Mouse (Mus musculus) midbrain, embryonic 16.5 days (tissue): ENCODE results near the gene Ppp1r12b. TPM values are rescaled to one million over a fixed set of nuclear protein-coding genes. Genes with fewer than 3 reads are reported as not detected.

Experiments used
- ATAC-seq: fragments of 200-750 bp; cut with Nextera tagmentation; 2 replicates; pipeline ENCODE4 v1.8.0; 2017; ENCODE audit warnings: moderate TSS enrichment
- H3K27ac ChIP-seq: fragments of 300-500 bp; sonication (generic); 2 replicates; pipeline ENCODE4 v1.5.1; 2014; ENCODE audit warnings: mild to moderate bottlenecking, low read length, mixed read lengths
- H3K27me3 ChIP-seq: fragments of 300-500 bp; sonication (generic); 2 replicates; pipeline ENCODE4 v1.6.1; 2014; ENCODE audit warnings: low read depth, low read length, mixed read lengths; ENCODE audit not compliant: control insufficient read depth, insufficient read depth
- H3K36me3 ChIP-seq: fragments of 300-500 bp; sonication (generic); 2 replicates; pipeline ENCODE4 v1.6.1; 2014; ENCODE audit warnings: mild to moderate bottlenecking, low read length, moderate library complexity, mixed read lengths; ENCODE audit not compliant: control insufficient read depth, insufficient read depth
- H3K4me1 ChIP-seq: fragments of 300-500 bp; sonication (generic); 2 replicates; pipeline ENCODE4 v1.6.1; 2014; ENCODE audit warnings: mild to moderate bottlenecking, low read length, mixed read lengths; ENCODE audit not compliant: control insufficient read depth, insufficient read depth
- H3K4me2 ChIP-seq: fragments of 300-500 bp; sonication (generic); 2 replicates; pipeline ENCODE4 v1.6.1; 2014; ENCODE audit warnings: mild to moderate bottlenecking, low read length, mixed read lengths
- H3K4me3 ChIP-seq: fragments of 300-500 bp; sonication (generic); 2 replicates; pipeline ENCODE4 v1.5.1; 2014; ENCODE audit warnings: low read depth, mild to moderate bottlenecking, low read length, moderate library complexity, mixed read lengths
- H3K9ac ChIP-seq: fragments of 300-500 bp; sonication (generic); 2 replicates; pipeline ENCODE4 v1.6.1; 2014; ENCODE audit warnings: low read depth, low read length, mixed read lengths
- H3K9me3 ChIP-seq: fragments of 300-500 bp; sonication (generic); replicated peaks from 2 replicates; pipeline ENCODE4 v1.6.1; 2014; ENCODE audit warnings: mild to moderate bottlenecking, low read length, mixed read lengths; ENCODE audit not compliant: control insufficient read depth, poor library complexity, severe bottlenecking
- WGBS: fragments of 180-500 bp; shearing (Covaris S2); extraction: QIAGEN DNeasy Blood & Tissue Kit; methylation state at CpG from one replicate; pipeline ENCODE4 v1.1.7; 2014; 5-methylcytosine and 5-hydroxymethylcytosine counted together
- polyA plus RNA-seq: library from polyadenylated mRNA; unstranded; fragments of >200 nt; fragmentation: Nextera tagmentation; extraction: Ambion mirVana; gene quantifications from 2 replicates; pipeline ENCODE4 v1.2.1, GENCODE M21; 2015

The Ppp1r12b gene
- polyA plus RNA-seq, 1 experiment from 2014 or later: 13.6 TPM

GRCm38 (mm10) chr1:134726480-134726879, 229.3 kb downstream of the Ppp1r12b start:
- WGBS: 91% methylated on average over 7 of the region's 7 CpGs
- no peak for ATAC-seq
- Histone ChIP-seq H3K4me3 (no peak overlapping the region), H3K4me1 (no peaks in the 10 kb centered on the region), H3K4me2 (no peak overlapping the region), H3K9me3 (no peaks in the 10 kb centered on the region), H3K9ac (no peak overlapping the region), H3K27ac (no peak overlapping the region), H3K36me3 (no peaks in the 10 kb centered on the region), H3K27me3 (no peaks in the 10 kb centered on the region)

DNA sequence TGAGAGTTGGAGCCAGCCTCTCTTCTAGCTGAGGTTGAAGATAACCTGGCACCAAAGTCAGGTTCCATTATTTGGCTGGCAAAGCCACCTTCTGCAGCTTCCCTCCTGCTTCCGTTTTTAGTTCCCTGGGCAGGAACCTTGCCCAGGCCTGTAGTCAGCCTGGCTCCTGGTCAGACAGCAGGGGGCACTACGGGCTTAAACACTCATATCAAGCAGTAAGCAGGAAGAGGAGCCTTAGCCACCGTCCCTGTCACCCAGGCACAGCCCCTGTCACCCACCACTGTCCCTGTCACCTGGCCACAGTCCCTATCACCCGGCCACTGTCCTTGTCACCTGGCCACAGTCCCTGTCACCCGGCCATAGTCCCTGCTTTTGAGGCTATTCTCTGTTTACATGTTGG, 230.5 kb downstream of the Ppp1r12b start:
- H3K4me2 ChIP-seq: no peak overlapping the region
- no peak overlapping the region for H3K27ac ChIP-seq
- WGBS: 51% methylated on average over 5 of the region's 5 CpGs
- ATAC-seq: no peak
- no peak overlapping the region for H3K4me3 ChIP-seq
- no peaks in the 10 kb centered on the region for H3K9me3 ChIP-seq
- no peaks in the 10 kb centered on the region for H3K27me3 ChIP-seq
- no peak overlapping the region for H3K9ac ChIP-seq
- H3K36me3 ChIP-seq: no peaks in the 10 kb centered on the region
- no peaks in the 10 kb centered on the region for H3K4me1 ChIP-seq

GRCm38 (mm10) chr1:134722891-134723290, 232.9 kb downstream of the Ppp1r12b start:
- no peak overlapping the region for H3K9ac ChIP-seq
- no peak for ATAC-seq
- H3K4me1 ChIP-seq: 0 out of 2 replicates have a peak, but pooled peaks cover 4% of the 10 kb centered on the region
- no peaks in the 10 kb centered on the region for H3K9me3 ChIP-seq
- WGBS: 92% methylated on average over 7 of the region's 7 CpGs
- no peaks in the 10 kb centered on the region for H3K36me3 ChIP-seq
- no peak overlapping the region for H3K27ac ChIP-seq
- H3K27me3 ChIP-seq: no peaks in the 10 kb centered on the region
- H3K4me2 ChIP-seq: no peak overlapping the region
- H3K4me3 ChIP-seq: no peak overlapping the region

- H3K4me3 ChIP-seq: no peak overlapping the region
- ATAC-seq: no peak
- H3K4me2 ChIP-seq: no peak overlapping the region
- H3K27ac ChIP-seq: no peak overlapping the region
- 86% methylated on average over 5 of the region's 5 CpGs for WGBS
- no peaks in the 10 kb centered on the region for H3K36me3 ChIP-seq
- 0 out of 2 replicates have a peak, but pooled peaks cover 4% of the 10 kb centered on the region for H3K4me1 ChIP-seq
- H3K9ac ChIP-seq: no peak overlapping the region
- H3K9me3 ChIP-seq: no peaks in the 10 kb centered on the region
- no peaks in the 10 kb centered on the region for H3K27me3 ChIP-seq
Measured at GRCm38 (mm10) chr1:134721486-134721885, 234.3 kb downstream of the Ppp1r12b start.

DNA sequence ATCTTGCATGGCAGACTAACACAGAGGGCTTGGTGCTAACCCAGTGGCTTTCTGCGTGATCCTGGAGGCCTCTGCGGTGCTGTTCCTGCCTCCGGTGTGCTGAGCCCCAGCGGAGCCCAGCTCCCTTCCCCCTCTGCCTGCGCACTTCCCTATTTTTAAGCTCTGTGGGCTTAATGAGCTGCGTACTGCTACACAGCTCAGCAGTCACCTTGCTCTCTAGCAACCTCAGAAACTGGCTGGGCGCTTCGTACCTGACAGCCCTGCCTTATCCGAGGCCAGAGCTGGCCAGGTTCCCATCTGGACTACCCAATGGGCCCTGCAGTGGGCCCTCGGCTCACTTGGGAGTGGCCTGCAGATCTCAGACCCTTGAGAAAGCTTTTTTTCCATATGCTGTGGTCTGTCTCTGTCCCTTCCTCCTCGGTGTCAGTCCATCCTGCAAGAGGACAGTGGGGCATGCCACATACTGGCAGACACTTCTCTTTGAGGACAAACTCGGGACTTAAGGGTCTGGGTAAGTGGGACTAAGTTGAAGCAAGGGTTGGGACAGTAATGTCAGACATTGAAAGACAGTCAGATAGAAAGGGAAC, 235.9 kb downstream of the Ppp1r12b start:
- H3K4me3 ChIP-seq: no peak overlapping the region
- H3K27me3 ChIP-seq: no peaks in the 10 kb centered on the region
- no peaks in the 10 kb centered on the region for H3K36me3 ChIP-seq
- 0 out of 2 replicates have a peak, but pooled peaks cover 4% of the 10 kb centered on the region for H3K4me1 ChIP-seq
- H3K9me3 ChIP-seq: no peaks in the 10 kb centered on the region
- no peak overlapping the region for H3K27ac ChIP-seq
- H3K4me2 ChIP-seq: no peak overlapping the region
- ATAC-seq: peak; percentile 46
- 0 out of 2 replicates have a peak overlapping the region, but pooled peaks have one; percentile 1 for H3K9ac ChIP-seq
- 38% methylated on average over 12 of the region's 12 CpGs for WGBS

DNA sequence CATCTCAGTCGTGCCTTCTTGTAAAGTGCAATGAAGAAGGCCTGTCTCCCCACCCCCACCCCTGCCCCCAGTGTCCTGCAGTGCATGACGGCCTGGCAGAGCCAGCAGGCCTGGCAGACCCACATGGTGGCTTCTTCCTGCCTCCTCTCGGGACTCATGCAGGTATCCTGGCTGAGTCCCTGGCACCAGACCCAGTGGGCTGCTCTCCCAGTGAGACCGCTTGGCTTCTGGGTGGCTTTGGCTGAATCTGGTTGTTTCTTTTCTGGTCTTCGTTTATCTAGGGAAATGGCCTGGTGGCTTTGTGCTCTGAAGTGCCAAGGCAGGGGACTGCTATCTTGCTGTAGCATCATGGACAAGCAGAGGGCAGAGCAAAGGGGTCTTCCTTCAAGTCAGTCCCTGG, 240.7 kb downstream of the Ppp1r12b start:
- no peak overlapping the region for H3K4me2 ChIP-seq
- peaks cover 4% of the 10 kb centered on the region; the same call in 1 of the 2 replicates for H3K4me1 ChIP-seq
- WGBS: 66% methylated on average over 5 of the region's 5 CpGs
- no peaks in the 10 kb centered on the region for H3K9me3 ChIP-seq
- H3K4me3 ChIP-seq: no peak overlapping the region
- no peak for ATAC-seq
- no peaks in the 10 kb centered on the region for H3K36me3 ChIP-seq
- no peak overlapping the region for H3K27ac ChIP-seq
- H3K9ac ChIP-seq: no peak overlapping the region
- H3K27me3 ChIP-seq: peaks cover 3% of the 10 kb centered on the region; the same call in 1 of the 2 replicates

DNA sequence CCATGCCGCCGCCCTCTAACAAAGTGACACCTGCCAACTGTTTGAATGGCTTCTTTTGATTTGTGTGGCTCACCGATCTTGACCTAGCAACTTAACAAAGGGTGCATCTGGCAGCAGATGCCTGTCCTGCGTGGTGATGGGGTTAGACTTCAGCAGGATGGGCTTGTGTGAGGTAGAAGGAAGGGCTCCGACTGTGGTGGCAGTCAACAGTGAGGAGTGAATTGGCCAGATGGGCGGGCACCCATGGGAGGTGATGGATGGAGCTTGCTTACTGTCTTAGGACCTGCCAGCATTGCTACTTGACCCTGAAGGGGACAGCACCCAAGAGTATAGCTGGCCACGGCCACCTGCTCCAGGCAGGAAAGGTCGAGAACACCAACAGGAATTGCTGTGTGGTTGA, 241.6 kb downstream of the Ppp1r12b start:
- WGBS: 34% methylated on average over 8 of the region's 8 CpGs
- H3K4me1 ChIP-seq: peaks cover 6% of the 10 kb centered on the region
- no peak for ATAC-seq

DNA sequence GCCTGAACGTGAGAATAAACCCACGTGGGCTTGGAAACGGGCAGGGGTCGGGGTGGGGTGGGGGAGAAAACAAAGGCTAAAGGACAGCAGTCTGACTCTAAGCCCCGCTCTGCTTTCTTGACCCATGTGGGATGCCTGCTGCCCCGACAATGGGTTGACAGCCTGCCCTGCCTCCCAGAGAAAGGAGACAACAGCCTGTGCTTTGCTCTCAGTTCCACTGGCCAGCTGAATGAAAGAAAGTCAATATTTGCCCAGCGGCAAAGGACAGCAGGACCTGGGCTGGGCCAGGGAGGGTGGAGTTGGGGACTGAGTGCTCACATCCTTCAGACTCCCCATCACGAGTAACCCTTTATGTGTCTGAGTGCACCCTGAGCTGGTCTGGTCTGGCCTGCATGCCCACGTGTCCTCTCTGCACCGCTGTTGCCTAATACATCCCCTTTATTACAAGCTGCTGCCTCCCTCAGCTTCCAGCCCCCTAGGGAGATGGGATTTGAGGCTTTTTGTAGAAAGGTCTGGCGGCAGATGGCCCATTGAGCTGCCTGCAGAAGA, 242.2 kb downstream of the Ppp1r12b start:
- ATAC-seq: 0 out of 2 replicates have a peak, but pooled peaks have one; percentile 19
- 2% methylated on average over 11 of the region's 11 CpGs for WGBS
- H3K4me2 ChIP-seq: no peak overlapping the region

More for the DNA sequence above, 241.6 kb downstream of the Ppp1r12b start:
- Histone ChIP-seq H3K36me3 (no peaks in the 10 kb centered on the region), H3K9me3 (no peaks in the 10 kb centered on the region), H3K9ac (no peak overlapping the region), H3K27me3 (peaks cover 3% of the 10 kb centered on the region; the same call in 1 of the 2 replicates), H3K4me2 (no peak overlapping the region), H3K27ac (no peak overlapping the region), H3K4me3 (no peak overlapping the region)

GRCm38 (mm10) chr1:134712781-134713299, 242.9 kb downstream of the Ppp1r12b start:
- Histone ChIP-seq H3K27me3 (peaks cover 3% of the 10 kb centered on the region; the same call in 1 of the 2 replicates), H3K4me3 (no peak overlapping the region), H3K9ac (no peak overlapping the region), H3K36me3 (no peaks in the 10 kb centered on the region), H3K4me1 (peaks cover 13% of the 10 kb centered on the region), H3K27ac (no peak overlapping the region), H3K9me3 (no peaks in the 10 kb centered on the region), H3K4me2 (no peak overlapping the region)
- no peak for ATAC-seq
- WGBS: 71% methylated on average over 9 of the region's 9 CpGs

More for the DNA sequence above, 242.2 kb downstream of the Ppp1r12b start:
- H3K9ac ChIP-seq: 0 out of 2 replicates have a peak overlapping the region, but pooled peaks have one; percentile 15
- peaks cover 3% of the 10 kb centered on the region; the same call in 1 of the 2 replicates for H3K27me3 ChIP-seq
- no peak overlapping the region for H3K4me3 ChIP-seq
- no peak overlapping the region for H3K27ac ChIP-seq
- peaks cover 10% of the 10 kb centered on the region for H3K4me1 ChIP-seq
- no peaks in the 10 kb centered on the region for H3K36me3 ChIP-seq
- H3K9me3 ChIP-seq: no peaks in the 10 kb centered on the region
